Mouse (Mus musculus) urinary bladder, postnatal 25 days (tissue): ENCODE results near the gene Lig4.

Source experiments
- DNase-seq: peaks from one replicate; pipeline ENCODE4 v3.0.0; 2022; ENCODE audit warnings: low spot score

Lig4 gene

GRCm38 (mm10) chr8:9977573-9978314 lies at the start of gene Lig4, which contains the start of gene Abhd13:
Lig4 (minus strand) TSS chr8:9977686.
Abhd13 (plus strand) TSS chr8:9977707.
- peak; percentile 99 for DNase-seq

- no peak for DNase-seq
These were observed 39.7 kb upstream of the Lig4 start for GRCm38 (mm10) chr8:10017231-10017630.

- no peak for DNase-seq
These were observed 38.8 kb upstream of the Lig4 start for GRCm38 (mm10) chr8:10016252-10016651.

GRCm38 (mm10) chr8:10007660-10008028 lies 30.2 kb upstream of the Lig4 start:
- DNase-seq, result no peak

- peak; percentile 12 for DNase-seq
These were observed 29.6 kb upstream of the Lig4 start for GRCm38 (mm10) chr8:10006986-10007659.

GRCm38 (mm10) chr8:10006156-10006985 lies 28.9 kb upstream of the Lig4 start, which contains the start of gene Tnfsf13b:
Tnfsf13b (plus strand) TSS chr8:10006467.
- DNase-seq, result peak; percentile 8

- no peak for DNase-seq
These were observed 26.6 kb upstream of the Lig4 start for GRCm38 (mm10) chr8:10004115-10004514.

GRCm38 (mm10) chr8:9980188-9980587 lies 2.7 kb upstream of the Lig4 start:
- DNase-seq, result no peak

GRCm38 (mm10) chr8:9979746-9980145 lies 2.3 kb upstream of the Lig4 start:
- DNase-seq, result no peak

- peak; percentile 7 for DNase-seq
These were observed 1.2 kb upstream of the Lig4 start for GRCm38 (mm10) chr8:9978475-9979230.

GRCm38 (mm10) chr8:9977016-9977415 lies 470 bp downstream of the Lig4 start:
- DNase-seq, result no peak

- peak; percentile 97 for DNase-seq
These were observed 1.4 kb downstream of the Lig4 start for GRCm38 (mm10) chr8:9975898-9976611.

- DNase-seq, result no peak
These were observed 2.2 kb downstream of the Lig4 start for GRCm38 (mm10) chr8:9975276-9975675.

GRCm38 (mm10) chr8:9971866-9972265 lies 5.6 kb downstream of the Lig4 start:
- no peak for DNase-seq

- no peak for DNase-seq
These were observed 17.6 kb downstream of the Lig4 start for GRCm38 (mm10) chr8:9959919-9960318.

- no peak for DNase-seq
These were observed 19.1 kb downstream of the Lig4 start for GRCm38 (mm10) chr8:9958338-9958737.

- DNase-seq, result no peak
These were observed 28.2 kb downstream of the Lig4 start for GRCm38 (mm10) chr8:9949134-9949890.

GRCm38 (mm10) chr8:9935574-9935973 lies 41.9 kb downstream of the Lig4 start:
- no peak for DNase-seq

- peak; percentile 32 for DNase-seq
These were observed 42.5 kb downstream of the Lig4 start for GRCm38 (mm10) chr8:9934891-9935565.

- no peak for DNase-seq
These were observed 44.8 kb downstream of the Lig4 start for GRCm38 (mm10) chr8:9932711-9933110.
